Mouse (Mus musculus) CH12.LX (cell line): ENCODE measurements around the gene Tmem221.

ENCODE experiments used
- CTCF ChIP-seq, 2 experiments: IDR thresholded peaks in 1 of 2; conservative IDR thresholded peaks in 1 of 2; 2 replicates each; pipeline ENCODE4 v1.5.1; 2011 to 2012; ENCODE audit warnings: low read depth in 2 of 2, low read length in 2 of 2, improper control_type of control experiment in 1 of 2, inconsistent platforms in 1 of 2, mild to moderate bottlenecking in 1 of 2, moderate library complexity in 1 of 2
- EP300 ChIP-seq: IDR thresholded peaks from 2 replicates; pipeline ENCODE4 v1.6.1; 2011; ENCODE audit warnings: low read length, improper control_type of control experiment
- GABPA ChIP-seq: IDR thresholded peaks from 2 replicates; pipeline ENCODE4 v1.6.1; 2012; ENCODE audit warnings: low read depth, low read length, improper control_type of control experiment, inconsistent platforms; ENCODE audit not compliant: insufficient replicate concordance
- HCFC1 ChIP-seq: IDR thresholded peaks from 2 replicates; pipeline ENCODE4 v1.6.1; 2012; ENCODE audit warnings: low read depth, mild to moderate bottlenecking, inconsistent platforms, low read length, improper control_type of control experiment
- KAT2A ChIP-seq: IDR thresholded peaks from 2 replicates; pipeline ENCODE4 v1.6.1; 2012; ENCODE audit warnings: low read length, improper control_type of control experiment, inconsistent platforms; ENCODE audit not compliant: insufficient replicate concordance
- MAZ ChIP-seq: IDR thresholded peaks from 2 replicates; pipeline ENCODE4 v1.6.1; 2012; ENCODE audit warnings: low read depth, mild to moderate bottlenecking, inconsistent platforms, low read length, improper control_type of control experiment, moderate library complexity
- MXI1 ChIP-seq: IDR thresholded peaks from 2 replicates; pipeline ENCODE4 v1.6.1; 2011; ENCODE audit warnings: mild to moderate bottlenecking, low read depth, low read length, improper control_type of control experiment
- NRF1 ChIP-seq: IDR thresholded peaks from 2 replicates; pipeline ENCODE4 v1.6.1; 2014; ENCODE audit warnings: low read depth, mild to moderate bottlenecking, inconsistent platforms, low read length, improper control_type of control experiment, moderate library complexity
- POLR2A ChIP-seq: IDR thresholded peaks from 2 replicates; pipeline ENCODE4 v1.6.1; 2011; ENCODE audit warnings: low read depth, mild to moderate bottlenecking, improper control_type of control experiment, low read length
- POLR2AphosphoS2 ChIP-seq: IDR thresholded peaks from 2 replicates; pipeline ENCODE4 v1.6.1; 2011; ENCODE audit warnings: low read depth, low read length, improper control_type of control experiment
- SIN3A ChIP-seq: IDR thresholded peaks from 2 replicates; pipeline ENCODE4 v1.6.1; 2012; ENCODE audit warnings: low read length, improper control_type of control experiment, inconsistent platforms
- USF2 ChIP-seq: conservative IDR thresholded peaks from 2 replicates; pipeline ENCODE4 v1.6.1; 2011; ENCODE audit warnings: low read depth, low read length, improper control_type of control experiment

- no peak for TF ChIP-seq NRF1
- TF ChIP-seq USF2, result no peak
- TF ChIP-seq EP300, result no peak
- TF ChIP-seq CTCF (conservative IDR thresholded peaks at IDR 0.05 in 1 of 2, IDR thresholded peaks at IDR 0.05 in 1 of 2; ENCODE audit: low read depth in 2 of 2, low read length in 2 of 2), result no peak
- peak; percentile 33; the same call in 1 of the 2 replicates for TF ChIP-seq SIN3A
- no peak for TF ChIP-seq KAT2A
- TF ChIP-seq MXI1, result no peak; the same call in 1 of the 2 replicates
- TF ChIP-seq POLR2AphosphoS2, result no peak
- no peak for TF ChIP-seq MAZ
- TF ChIP-seq POLR2A, result no peak
- no peak for TF ChIP-seq HCFC1
- TF ChIP-seq GABPA, result no peak
Observed at GRCm38 (mm10) chr8:71598841-71599240, 40.2 kb upstream of the Tmem221 start.
